Mouse (Mus musculus) erythroblast, embryonic 14.5 days (primary cell): Measurements from ENCODE around the gene Rbm44.

Source experiments
- GATA1 ChIP-seq: IDR thresholded peaks from 2 replicates; pipeline ENCODE4 v1.6.1; 2012; ENCODE audit warnings: low read length, inconsistent platforms, mixed read lengths
- TAL1 ChIP-seq: IDR thresholded peaks from 3 replicates; pipeline ENCODE4 v1.6.1; 2012; ENCODE audit warnings: low read length, inconsistent platforms, mixed read lengths

- TF ChIP-seq GATA1 (no peak), TAL1 (no peak)
Measured at GRCm38 (mm10) chr1:91180174-91180565, 35.3 kb downstream of the Rbm44 start.
